Mouse (Mus musculus) CD4-positive naive resting alpha-beta T cell, adult 57 days (primary cell): ENCODE data around the gene Xlr5c. TPM values are rescaled to one million over a fixed set of nuclear protein-coding genes. Genes with fewer than 3 reads are reported as not detected.

ENCODE experiments used
- total RNA-seq: library from RNA; stranded (reverse); gene quantifications from one replicate; pipeline ENCODE4 v1.2.4, GENCODE M21; 2023

The Xlr5c gene
- total RNA-seq: not detected

DNA sequence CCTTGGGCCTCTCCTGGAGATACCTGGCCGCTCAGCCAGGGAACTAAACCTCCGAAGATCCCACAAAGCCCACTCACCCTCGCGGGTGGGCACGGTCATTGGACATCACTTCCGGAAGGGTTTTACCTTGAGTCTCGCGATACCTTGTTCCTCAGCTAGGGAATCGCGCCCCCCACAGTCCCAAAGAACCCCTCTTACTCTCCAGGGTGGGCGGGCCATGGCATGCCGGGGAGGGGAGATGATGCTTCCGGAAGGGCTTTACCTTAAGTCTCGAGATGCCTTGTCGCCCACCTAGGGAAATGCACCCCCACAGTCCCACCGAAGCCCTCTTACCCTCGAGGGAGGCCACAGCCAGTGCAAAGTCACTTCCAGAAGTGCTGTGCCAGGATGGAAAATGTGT lies at the start of gene Xlr5c, which contains the start of gene Xlr5a:
Xlr5c (minus strand) TSS at position 101 of the 400 bp plus-strand sequence.
Xlr5a (minus strand) TSS at position 101 of the 400 bp plus-strand sequence.

DNA sequence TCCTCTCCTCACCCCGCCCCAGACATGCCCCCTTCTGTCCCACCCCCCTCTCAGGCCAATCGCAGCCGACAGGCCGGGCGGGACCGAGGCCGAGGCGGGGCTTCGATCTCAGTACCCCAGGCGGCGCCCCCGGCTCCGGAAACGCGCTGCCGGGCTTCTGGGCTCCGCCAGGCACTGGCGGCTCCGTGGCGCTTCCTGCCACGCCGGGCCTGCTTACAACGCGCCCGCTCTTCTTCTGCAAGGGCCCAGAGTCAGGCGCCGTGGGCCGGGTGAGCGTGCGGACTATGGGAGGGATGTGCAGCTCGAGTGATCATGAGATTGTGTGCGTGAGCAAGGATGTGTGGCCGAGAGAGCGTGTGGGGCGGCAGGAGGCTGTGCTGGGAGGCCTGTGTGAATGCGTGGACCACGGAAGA lies 49.7 kb upstream of the Xlr5c start, which contains the start of gene Zfp275:
Zfp275 (plus strand) TSS at position 139 of the 413 bp plus-strand sequence.

DNA sequence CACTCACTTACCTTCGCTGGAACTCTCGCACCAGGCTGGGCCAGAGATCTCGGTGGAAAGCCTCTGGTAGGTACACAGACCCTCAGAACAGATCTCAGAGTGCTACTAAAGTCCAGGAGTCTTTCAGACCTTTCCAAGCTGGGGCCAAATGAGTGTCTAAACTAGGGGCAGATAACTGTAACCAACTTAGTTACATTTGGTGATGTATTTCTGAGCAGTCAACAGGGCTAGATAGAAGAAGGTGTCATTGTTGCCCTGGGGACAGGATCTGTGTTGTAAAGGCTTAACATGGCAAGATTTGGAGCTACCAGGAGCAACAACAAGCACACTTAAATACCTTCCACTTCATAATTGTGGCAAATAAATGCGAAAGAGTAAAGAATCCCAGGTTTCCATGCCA lies 44.0 kb upstream of the Xlr5c start, which contains the start of gene Gm45015:
Gm45015 (minus strand) TSS at position 101 of the 400 bp plus-strand sequence.

DNA sequence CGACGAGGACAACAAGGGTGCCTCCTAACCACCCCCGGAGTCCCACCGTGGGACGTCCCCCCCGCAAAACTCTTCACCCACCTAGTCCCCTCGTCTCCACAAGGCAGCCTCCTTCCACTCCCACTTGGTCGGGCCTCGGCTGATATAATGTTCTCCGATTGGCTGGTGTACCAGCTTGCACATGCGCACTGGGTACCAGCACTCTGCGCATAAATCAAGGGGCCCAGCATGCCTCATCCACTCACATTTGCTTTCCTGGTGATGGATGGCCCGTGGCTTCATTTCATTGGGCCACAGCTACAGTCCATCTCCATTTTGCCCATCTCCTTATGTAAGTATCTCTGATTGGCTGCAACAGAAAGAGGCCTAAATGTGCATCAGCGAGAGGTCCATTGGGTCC lies 27.5 kb downstream of the Xlr5c start, which contains the start of gene Xlr3c:
Xlr3c (minus strand) TSS at position 121 of the 400 bp plus-strand sequence.

DNA sequence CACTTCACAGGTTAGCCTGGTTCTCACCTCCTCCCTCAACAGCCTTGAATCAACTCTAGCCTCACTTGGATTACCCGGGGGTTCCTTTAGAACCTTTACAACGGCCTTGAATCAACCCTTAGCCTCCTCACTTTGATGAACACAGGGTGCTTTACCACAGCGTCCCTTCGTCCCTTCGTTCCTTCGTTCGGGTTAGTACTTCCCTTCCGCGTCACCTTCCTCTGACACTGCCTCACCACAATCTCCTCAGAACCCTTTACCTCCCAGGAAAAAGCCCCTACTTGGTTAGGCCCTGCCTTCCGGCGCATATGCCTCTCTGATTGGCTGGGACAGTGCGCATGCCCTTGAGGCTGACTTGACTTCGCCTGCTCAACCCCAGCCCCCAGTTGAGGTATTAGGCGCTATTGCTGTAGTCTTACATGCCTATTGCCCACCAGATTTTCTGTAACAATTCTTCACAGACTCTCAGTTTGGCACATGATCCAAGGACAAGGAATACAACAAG lies 49.9 kb downstream of the Xlr5c start, which contains the start of gene Xlr4c:
Xlr4c (minus strand) TSS at position 310 of the 505 bp plus-strand sequence.

Other genes with a start within 250 kb of the Xlr5c start
- gene Pnma3, start 228.2 kb downstream of the Xlr5c start, total RNA-seq: not detected
- gene Xlr4a, start 210.5 kb downstream of the Xlr5c start, total RNA-seq: 47.3 TPM
- 1.0 TPM for gene Xlr3a, start 195.9 kb downstream of the Xlr5c start, total RNA-seq
- 1.7 TPM for gene Gm14685, start 175.9 kb downstream of the Xlr5c start, total RNA-seq
- not detected for gene Xlr5b, start 144.2 kb downstream of the Xlr5c start, total RNA-seq
- gene DXBay18, start 143.5 kb downstream of the Xlr5c start, total RNA-seq: not detected
- not detected for gene Spin2d, start 116.0 kb downstream of the Xlr5c start, total RNA-seq
- gene Xlr3b, start 100.8 kb downstream of the Xlr5c start, total RNA-seq: 5.2 TPM
- gene Xlr4b, start 78.6 kb downstream of the Xlr5c start, total RNA-seq: 86.9 TPM
- gene F8a, start 64.7 kb downstream of the Xlr5c start, total RNA-seq: 18.5 TPM
- 60.6 TPM for gene Xlr4c, start 49.8 kb downstream of the Xlr5c start, total RNA-seq
- gene Xlr3c, start 27.6 kb downstream of the Xlr5c start, total RNA-seq: not detected
- not detected for gene Xlr5a, start within 50 bp of the Xlr5c start, total RNA-seq
- gene Gm45015, start 43.9 kb upstream of the Xlr5c start, total RNA-seq: not detected
- gene Zfp275, start 49.6 kb upstream of the Xlr5c start, total RNA-seq: 28.4 TPM
- not detected for gene Gm18336, start 105.8 kb upstream of the Xlr5c start, total RNA-seq
- gene Zfp92, start 118.1 kb upstream of the Xlr5c start, total RNA-seq: not detected
- gene Trex2, start 142.4 kb upstream of the Xlr5c start, total RNA-seq: not detected
- gene Haus7, start 166.1 kb upstream of the Xlr5c start, total RNA-seq: 24.2 TPM
- gene Bgn, start 190.6 kb upstream of the Xlr5c start, total RNA-seq: 2.8 TPM
- not detected for gene Atp2b3, start 210.1 kb upstream of the Xlr5c start, total RNA-seq